Mouse (Mus musculus): ENCODE data around the gene Lct. TPM values are rescaled to one million over a fixed set of nuclear protein-coding genes. Genes with fewer than 3 reads are reported as not detected.
A peak's percentile ranks its signal among the peaks of the same experiment; 100 is the strongest.

Gene Lct
- 0.16 and 0.21 TPM in 2 replicates for polyA plus RNA-seq (2014; fragmentation: Nextera tagmentation; extraction: Ambion mirVana)

DNA sequence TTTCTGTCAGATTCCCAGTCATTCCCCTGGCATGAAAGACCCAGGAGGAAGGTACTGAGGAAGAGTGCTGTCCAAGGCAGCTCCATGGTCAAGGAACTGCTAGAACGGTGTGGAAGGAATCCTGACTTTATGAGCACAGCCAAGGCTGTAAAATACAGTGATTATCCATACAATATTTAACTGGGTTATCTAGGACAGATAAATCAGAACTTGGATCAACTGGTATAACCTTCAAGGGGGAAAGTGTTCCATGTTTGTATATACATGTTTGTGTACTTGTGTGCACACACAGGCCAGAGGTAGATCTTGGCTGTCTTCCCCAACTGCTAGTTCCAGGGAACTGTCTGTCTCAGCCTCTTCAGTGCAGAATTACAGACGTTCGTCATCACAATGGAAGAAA lies at the start of gene Lct:
Gene Lct (minus strand): TSS at position 101 of the 400 bp plus-strand sequence.
- H3K36me3 ChIP-seq (ENCODE audit: control insufficient read depth, insufficient read depth, low read length), result peaks cover 3% of the 10 kb centered on the region; the same call in 1 of the 2 replicates
- no peak within 1 kb of the TSS for H3K4me2 ChIP-seq (ENCODE audit: low read depth, low read length, severe bottlenecking)
- no peaks in the 10 kb centered on the region for H3K9me3 ChIP-seq (ENCODE audit: control insufficient read depth, low read length)
- WGBS, result 84% methylated on average over 3 of the region's 3 CpGs
- no peak for DNase-seq (ENCODE audit: low spot score)
- H3K9ac ChIP-seq (ENCODE audit: low read length), result no peak within 1 kb of the TSS
- H3K4me3 ChIP-seq (ENCODE audit: low read depth, low read length), result no peak within 1 kb of the TSS
- no peaks in the 10 kb centered on the region for H3K27me3 ChIP-seq (ENCODE audit: control insufficient read depth, insufficient read depth, low read length)
- ATAC-seq (replicated peaks; ENCODE audit: low FRiP score), result no peak
- no peaks in the 10 kb centered on the region for H3K4me1 ChIP-seq (replicated peaks; ENCODE audit: control insufficient read depth, insufficient read depth, low read length)
- no peak within 1 kb of the TSS for H3K27ac ChIP-seq (ENCODE audit: low read depth, low read length)

DNA sequence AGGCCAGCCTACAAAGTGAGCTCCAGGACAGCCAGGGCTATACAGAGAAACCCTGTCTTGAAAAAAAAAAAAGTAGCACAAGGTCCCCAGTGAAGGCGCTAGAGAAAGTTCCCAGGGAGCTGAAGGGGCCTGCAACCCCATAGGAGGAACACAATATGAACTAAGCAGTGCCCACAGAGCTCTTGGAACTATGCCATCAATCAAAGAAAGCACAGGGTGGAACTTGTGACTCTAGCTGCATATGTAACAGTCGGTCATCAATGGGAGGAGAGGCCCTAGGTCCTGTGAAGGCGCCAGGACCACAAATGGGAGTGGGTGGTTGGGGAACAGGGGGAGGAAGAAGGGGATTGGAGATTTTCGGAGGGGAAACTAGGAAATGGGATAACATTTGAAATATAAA lies 48.7 kb upstream of the Lct start:
- peaks cover 2% of the 10 kb centered on the region; the same call in 1 of the 2 replicates for H3K36me3 ChIP-seq (ENCODE audit: control insufficient read depth, insufficient read depth, low read length)

DNA sequence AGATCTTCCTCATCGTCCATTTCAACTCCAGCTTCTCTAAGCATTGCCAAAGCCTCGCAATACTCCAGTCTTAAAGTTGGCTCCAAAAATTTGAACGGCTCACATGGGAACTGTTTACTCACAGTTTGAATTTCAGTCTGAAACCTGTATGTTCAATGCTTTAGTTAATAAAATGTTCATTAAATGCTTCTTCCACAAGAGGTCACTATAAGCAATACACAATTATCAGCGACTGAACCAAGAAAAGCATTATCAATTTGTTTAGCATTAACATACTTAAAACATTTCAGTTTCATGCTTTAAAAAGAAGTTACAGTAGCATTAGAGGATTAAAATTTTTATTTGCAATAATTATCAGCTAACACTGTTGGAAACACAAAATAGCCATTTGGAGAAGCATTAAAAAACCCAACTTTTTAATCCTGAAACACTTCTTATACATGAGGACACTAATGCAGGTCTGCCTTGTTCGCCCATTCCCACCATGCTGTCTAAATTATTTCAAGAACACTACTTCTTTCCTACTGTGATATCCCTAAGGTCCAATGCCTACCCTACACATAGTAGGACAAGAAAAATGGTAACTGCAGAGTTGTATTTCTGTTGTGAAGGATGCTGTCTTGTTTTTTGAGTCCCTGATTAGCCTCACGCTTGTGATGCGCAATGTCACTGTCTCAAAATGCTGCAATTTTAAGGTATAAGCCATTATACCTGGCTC lies 44.2 kb upstream of the Lct start:
- H3K9me3 ChIP-seq (ENCODE audit: control insufficient read depth, low read length), result no peaks in the 10 kb centered on the region
- H3K4me2 ChIP-seq (ENCODE audit: low read depth, low read length, severe bottlenecking), result no peak overlapping the region
- DNase-seq (ENCODE audit: low spot score) (no peak), ATAC-seq (replicated peaks; ENCODE audit: low FRiP score) (no peak)
- H3K4me1 ChIP-seq (replicated peaks; ENCODE audit: control insufficient read depth, insufficient read depth, low read length), result no peaks in the 10 kb centered on the region
- no peaks in the 10 kb centered on the region; the same call in 1 of the 2 replicates for H3K36me3 ChIP-seq (ENCODE audit: control insufficient read depth, insufficient read depth, low read length)
- H3K9ac ChIP-seq (ENCODE audit: low read length), result no peak overlapping the region
- H3K27me3 ChIP-seq (ENCODE audit: control insufficient read depth, insufficient read depth, low read length), result no peaks in the 10 kb centered on the region
- 88% methylated on average over 7 of the region's 7 CpGs for whole genome bisulfite sequencing
- no peak overlapping the region for H3K27ac ChIP-seq (ENCODE audit: low read depth, low read length)
- H3K4me3 ChIP-seq (ENCODE audit: low read depth, low read length), result no peak overlapping the region

More for the DNA sequence above, 48.7 kb upstream of the Lct start:
- Histone ChIP-seq H3K27ac (ENCODE audit: low read depth, low read length) (no peak overlapping the region), H3K4me3 (ENCODE audit: low read depth, low read length) (no peak overlapping the region), H3K9ac (ENCODE audit: low read length) (no peak overlapping the region), H3K9me3 (ENCODE audit: control insufficient read depth, low read length) (no peaks in the 10 kb centered on the region), H3K27me3 (ENCODE audit: control insufficient read depth, insufficient read depth, low read length) (no peaks in the 10 kb centered on the region), H3K4me1 (replicated peaks; ENCODE audit: control insufficient read depth, insufficient read depth, low read length) (no peaks in the 10 kb centered on the region), H3K4me2 (ENCODE audit: low read depth, low read length, severe bottlenecking) (no peak overlapping the region)
- ATAC-seq (replicated peaks; ENCODE audit: low FRiP score) (no peak), DNase-seq (ENCODE audit: low spot score) (no peak)
- WGBS, result 91% methylated on average over 4 of the region's 4 CpGs

DNA sequence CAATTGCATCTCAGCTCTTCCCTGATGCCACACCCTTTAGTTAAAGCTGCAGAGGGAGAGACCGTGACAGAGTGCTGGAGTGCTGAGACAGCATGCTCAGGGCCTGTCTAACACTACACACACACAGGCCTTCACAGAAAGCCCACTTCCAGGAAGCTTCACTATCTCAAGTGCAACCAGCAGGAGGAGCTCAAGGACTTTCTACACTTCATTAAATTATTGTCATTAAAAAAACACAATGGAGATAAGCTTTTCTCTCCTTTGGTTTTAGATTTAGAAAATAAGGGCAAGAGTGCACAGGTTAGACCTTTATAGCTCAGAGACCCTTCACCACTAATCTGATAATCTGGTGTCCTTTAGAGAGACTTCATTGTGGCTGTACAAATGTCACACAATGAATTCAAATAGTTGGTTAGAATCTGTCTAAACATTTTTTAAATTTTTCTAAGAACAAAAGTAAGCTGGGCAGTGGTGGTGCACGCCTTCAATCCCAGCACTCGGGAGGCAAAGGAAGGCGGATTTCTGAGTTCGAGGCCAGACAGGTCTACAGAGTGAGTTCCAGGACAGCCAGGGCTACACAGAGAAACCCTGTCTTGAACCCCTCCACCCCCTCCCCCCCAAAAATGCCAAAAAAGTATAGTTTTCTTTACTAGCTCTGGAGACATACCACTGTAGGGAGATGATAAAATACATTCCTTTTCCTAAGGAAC lies 40.8 kb upstream of the Lct start:
- WGBS, result 67% methylated on average over 5 of the region's 5 CpGs
- no peaks in the 10 kb centered on the region; the same call in 1 of the 2 replicates for H3K36me3 ChIP-seq (ENCODE audit: control insufficient read depth, insufficient read depth, low read length)
- DNase-seq (ENCODE audit: low spot score), result peak; percentile 53

DNA sequence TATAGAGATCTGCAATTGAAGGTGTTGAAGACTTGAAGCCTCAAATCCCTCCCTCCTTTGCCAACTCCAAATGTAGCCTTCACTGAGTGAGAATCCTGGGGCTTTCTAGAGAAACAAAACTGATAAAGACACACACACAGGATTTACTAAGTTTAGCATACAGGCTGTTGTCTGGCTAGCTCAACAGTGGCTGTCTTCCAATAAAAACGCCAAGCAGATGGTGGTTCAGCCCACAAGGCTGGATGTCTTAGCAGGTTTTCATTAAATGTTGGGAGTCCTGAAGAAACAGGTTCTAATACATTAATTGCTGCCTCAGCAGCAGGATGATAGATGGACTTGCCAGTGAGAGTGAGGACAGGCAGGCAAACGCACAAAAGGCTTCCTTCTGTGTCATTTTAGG lies 32.5 kb upstream of the Lct start:
- 87% methylated on average over 2 of the region's 2 CpGs for WGBS
- H3K36me3 ChIP-seq (ENCODE audit: control insufficient read depth, insufficient read depth, low read length), result peaks cover 2% of the 10 kb centered on the region; the same call in 1 of the 2 replicates

More for the DNA sequence above, 40.8 kb upstream of the Lct start:
- Histone ChIP-seq H3K9ac (ENCODE audit: low read length) (no peak overlapping the region), H3K4me2 (ENCODE audit: low read depth, low read length, severe bottlenecking) (no peak overlapping the region), H3K27ac (ENCODE audit: low read depth, low read length) (no peak overlapping the region), H3K27me3 (ENCODE audit: control insufficient read depth, insufficient read depth, low read length) (no peaks in the 10 kb centered on the region), H3K4me3 (ENCODE audit: low read depth, low read length) (no peak overlapping the region), H3K4me1 (replicated peaks; ENCODE audit: control insufficient read depth, insufficient read depth, low read length) (no peaks in the 10 kb centered on the region), H3K9me3 (ENCODE audit: control insufficient read depth, low read length) (no peaks in the 10 kb centered on the region)
- ATAC-seq (replicated peaks; ENCODE audit: low FRiP score), result peak; percentile 73

DNA sequence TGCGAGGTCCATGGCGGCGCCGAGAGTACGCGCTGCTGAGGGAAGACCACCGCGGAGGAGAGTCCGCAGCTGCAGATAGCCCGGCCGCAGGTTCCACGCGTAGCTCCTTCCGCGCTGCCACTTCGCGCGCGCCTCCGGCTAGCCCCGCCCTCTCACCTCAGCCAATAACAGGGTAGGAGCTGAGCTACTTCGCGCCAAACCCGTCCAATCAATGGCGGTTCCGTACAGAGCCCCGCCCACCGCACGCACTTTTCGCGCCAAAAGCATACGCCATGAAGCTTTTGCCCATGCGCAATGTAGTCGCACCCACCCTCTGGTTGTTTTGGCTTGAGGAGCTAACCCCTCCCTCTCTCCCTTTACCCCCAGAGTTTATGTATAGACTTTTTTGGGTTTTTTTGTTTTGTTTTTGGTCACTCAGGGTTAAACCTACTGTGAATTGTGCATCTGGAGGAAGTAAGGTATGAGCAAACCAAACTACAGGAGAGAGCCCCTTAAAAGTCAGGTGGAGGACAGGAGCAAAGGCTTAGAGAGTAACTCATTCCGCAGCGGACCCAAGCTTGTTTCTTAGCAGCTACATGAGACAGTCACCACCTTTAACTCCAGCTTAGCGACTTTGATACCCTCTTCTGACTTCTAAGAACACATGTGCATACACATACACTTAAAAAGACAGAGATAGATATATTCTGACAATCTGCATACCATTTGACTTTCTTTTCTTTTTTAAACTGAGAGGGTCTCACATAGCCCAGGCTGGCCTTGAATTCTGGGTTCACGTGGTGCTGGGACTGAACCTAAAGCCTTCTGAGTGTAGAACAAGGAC lies 31.6 kb upstream of the Lct start, which contains the start of gene Mcm6:
Gene Mcm6 (minus strand): TSS at position 111 of the 823 bp plus-strand sequence.
- H3K4me1 ChIP-seq (replicated peaks; ENCODE audit: control insufficient read depth, insufficient read depth, low read length), result 0 out of 2 replicates have a peak, but pooled peaks cover 2% of the 10 kb centered on the region
- ATAC-seq (replicated peaks; ENCODE audit: low FRiP score) (peak; percentile 99), DNase-seq (ENCODE audit: low spot score) (peak; percentile 96)
- no peaks in the 10 kb centered on the region for H3K9me3 ChIP-seq (ENCODE audit: control insufficient read depth, low read length)
- 3% methylated on average over 38 of the region's 38 CpGs for WGBS
- no peaks in the 10 kb centered on the region for H3K27me3 ChIP-seq (ENCODE audit: control insufficient read depth, insufficient read depth, low read length)
- H3K9ac ChIP-seq (ENCODE audit: low read length), result peak within 1 kb of the TSS; percentile 92
- H3K36me3 ChIP-seq (ENCODE audit: control insufficient read depth, insufficient read depth, low read length), result peaks cover 2% of the 10 kb centered on the region; the same call in 1 of the 2 replicates
- H3K4me2 ChIP-seq (ENCODE audit: low read depth, low read length, severe bottlenecking), result peak within 1 kb of the TSS; percentile 62
- peak within 1 kb of the TSS; percentile 79 for H3K27ac ChIP-seq (ENCODE audit: low read depth, low read length)
- peak within 1 kb of the TSS; percentile 88 for H3K4me3 ChIP-seq (ENCODE audit: low read depth, low read length)

More for the DNA sequence above, 32.5 kb upstream of the Lct start:
- Histone ChIP-seq H3K4me1 (replicated peaks; ENCODE audit: control insufficient read depth, insufficient read depth, low read length) (0 out of 2 replicates have a peak, but pooled peaks cover 2% of the 10 kb centered on the region), H3K4me2 (ENCODE audit: low read depth, low read length, severe bottlenecking) (no peak overlapping the region), H3K27me3 (ENCODE audit: control insufficient read depth, insufficient read depth, low read length) (no peaks in the 10 kb centered on the region), H3K4me3 (ENCODE audit: low read depth, low read length) (no peak overlapping the region), H3K9me3 (ENCODE audit: control insufficient read depth, low read length) (no peaks in the 10 kb centered on the region), H3K9ac (ENCODE audit: low read length) (no peak overlapping the region), H3K27ac (ENCODE audit: low read depth, low read length) (no peak overlapping the region)
- no peak for DNase-seq (ENCODE audit: low spot score)
- no peak for ATAC-seq (replicated peaks; ENCODE audit: low FRiP score)

DNA sequence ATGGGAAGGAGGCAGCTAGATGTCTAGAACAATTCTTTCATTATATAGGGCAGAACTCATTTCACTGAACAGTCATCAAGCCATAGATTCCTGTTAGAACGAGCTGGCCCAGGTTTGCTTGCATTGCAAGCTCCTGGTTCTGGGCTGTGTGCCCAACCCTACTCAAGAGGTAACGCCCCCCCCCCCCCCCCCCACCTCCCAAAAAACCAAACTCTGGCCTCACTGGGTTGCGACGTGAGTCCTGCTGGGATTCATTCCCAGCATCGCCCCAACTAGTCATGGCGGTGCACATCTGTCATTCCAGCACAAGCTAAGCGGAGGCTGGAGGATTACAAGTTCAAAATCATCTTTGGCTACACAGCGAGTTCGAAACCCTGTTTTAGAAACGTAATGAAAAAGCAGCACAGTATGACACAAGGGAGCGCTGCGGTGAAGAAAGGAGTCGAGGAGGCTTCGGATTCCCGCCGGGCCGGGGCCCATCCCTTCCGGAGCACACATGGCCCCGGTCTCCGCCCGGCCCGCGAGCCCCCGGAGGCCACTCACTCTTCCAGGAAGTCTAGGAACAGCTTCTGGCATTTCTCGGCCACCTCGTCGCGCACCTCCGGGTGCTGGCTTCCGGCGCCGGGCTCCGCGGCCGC lies 30.9 kb upstream of the Lct start:
- Histone ChIP-seq H3K9me3 (ENCODE audit: control insufficient read depth, low read length) (no peaks in the 10 kb centered on the region), H3K27ac (ENCODE audit: low read depth, low read length) (peak overlapping the region; percentile 79), H3K36me3 (ENCODE audit: control insufficient read depth, insufficient read depth, low read length) (peaks cover 2% of the 10 kb centered on the region; the same call in 1 of the 2 replicates), H3K4me1 (replicated peaks; ENCODE audit: control insufficient read depth, insufficient read depth, low read length) (0 out of 2 replicates have a peak, but pooled peaks cover 2% of the 10 kb centered on the region), H3K9ac (ENCODE audit: low read length) (peak overlapping the region; percentile 92), H3K27me3 (ENCODE audit: control insufficient read depth, insufficient read depth, low read length) (no peaks in the 10 kb centered on the region), H3K4me3 (ENCODE audit: low read depth, low read length) (peak overlapping the region; percentile 88), H3K4me2 (ENCODE audit: low read depth, low read length, severe bottlenecking) (peak overlapping the region; percentile 62)
- WGBS, result under 1% methylated on average over 35 of the region's 35 CpGs
- peak; percentile 81 for ATAC-seq (replicated peaks; ENCODE audit: low FRiP score)
- DNase-seq (ENCODE audit: low spot score), result no peak

Measured in forebrain, embryonic 11.5 days (tissue).